Mouse (Mus musculus) intestine, embryonic 16.5 days (tissue): Measurements from ENCODE around the gene Rngtt. TPM values are rescaled to one million over a fixed set of nuclear protein-coding genes. Genes with fewer than 3 reads are reported as not detected.

Source experiments
- ATAC-seq: fragments of 200-750 bp; cut with Nextera tagmentation; 2 replicates; pipeline ENCODE4 v1.8.0; 2017; ENCODE audit warnings: moderate TSS enrichment, moderate library complexity
- H3K27ac ChIP-seq: fragments of 300-500 bp; sonication (generic); 2 replicates; pipeline ENCODE4 v1.5.1; 2014; ENCODE audit warnings: mild to moderate bottlenecking, low read length
- H3K27me3 ChIP-seq: fragments of 300-500 bp; sonication (generic); replicated peaks from 2 replicates; pipeline ENCODE4 v1.6.1; 2014; ENCODE audit warnings: low read length, control low read depth, mixed read lengths; ENCODE audit not compliant: control insufficient read depth, insufficient read depth
- H3K36me3 ChIP-seq: fragments of 300-500 bp; sonication (generic); 2 replicates; pipeline ENCODE4 v1.6.1; 2014; ENCODE audit warnings: low read length, control low read depth; ENCODE audit not compliant: control insufficient read depth, insufficient read depth
- H3K4me1 ChIP-seq: fragments of 300-500 bp; sonication (generic); 2 replicates; pipeline ENCODE4 v1.6.1; 2014; ENCODE audit warnings: low read length, control low read depth, mixed read lengths; ENCODE audit not compliant: control insufficient read depth, insufficient read depth
- H3K4me2 ChIP-seq: fragments of 300-500 bp; sonication (generic); 2 replicates; pipeline ENCODE4 v1.6.1; 2014; ENCODE audit warnings: low read depth, low read length, control low read depth
- H3K4me3 ChIP-seq: fragments of 300-500 bp; sonication (generic); 2 replicates; pipeline ENCODE4 v1.5.1; 2014; ENCODE audit warnings: mild to moderate bottlenecking, low read length
- H3K9ac ChIP-seq: fragments of 300-500 bp; sonication (generic); 2 replicates; pipeline ENCODE4 v1.6.1; 2014; ENCODE audit warnings: low read depth, low read length
- H3K9me3 ChIP-seq: fragments of 300-500 bp; sonication (generic); 2 replicates; pipeline ENCODE4 v1.6.1; 2016; ENCODE audit warnings: low read length, control low read depth; ENCODE audit not compliant: control insufficient read depth
- WGBS: fragments of 180-500 bp; shearing (Covaris S2); extraction: QIAGEN DNeasy Blood & Tissue Kit; methylation state at CpG from one replicate; pipeline ENCODE4 v1.1.7; 2014; 5-methylcytosine and 5-hydroxymethylcytosine counted together
- polyA plus RNA-seq: library from polyadenylated mRNA; unstranded; fragments of >200 nt; fragmentation: Nextera tagmentation; extraction: Ambion mirVana; gene quantifications from 2 replicates; pipeline ENCODE4 v1.2.1, GENCODE M21; 2015

Rngtt gene
- polyA plus RNA-seq: 15.9 and 16.3 TPM in 2 replicates

DNA sequence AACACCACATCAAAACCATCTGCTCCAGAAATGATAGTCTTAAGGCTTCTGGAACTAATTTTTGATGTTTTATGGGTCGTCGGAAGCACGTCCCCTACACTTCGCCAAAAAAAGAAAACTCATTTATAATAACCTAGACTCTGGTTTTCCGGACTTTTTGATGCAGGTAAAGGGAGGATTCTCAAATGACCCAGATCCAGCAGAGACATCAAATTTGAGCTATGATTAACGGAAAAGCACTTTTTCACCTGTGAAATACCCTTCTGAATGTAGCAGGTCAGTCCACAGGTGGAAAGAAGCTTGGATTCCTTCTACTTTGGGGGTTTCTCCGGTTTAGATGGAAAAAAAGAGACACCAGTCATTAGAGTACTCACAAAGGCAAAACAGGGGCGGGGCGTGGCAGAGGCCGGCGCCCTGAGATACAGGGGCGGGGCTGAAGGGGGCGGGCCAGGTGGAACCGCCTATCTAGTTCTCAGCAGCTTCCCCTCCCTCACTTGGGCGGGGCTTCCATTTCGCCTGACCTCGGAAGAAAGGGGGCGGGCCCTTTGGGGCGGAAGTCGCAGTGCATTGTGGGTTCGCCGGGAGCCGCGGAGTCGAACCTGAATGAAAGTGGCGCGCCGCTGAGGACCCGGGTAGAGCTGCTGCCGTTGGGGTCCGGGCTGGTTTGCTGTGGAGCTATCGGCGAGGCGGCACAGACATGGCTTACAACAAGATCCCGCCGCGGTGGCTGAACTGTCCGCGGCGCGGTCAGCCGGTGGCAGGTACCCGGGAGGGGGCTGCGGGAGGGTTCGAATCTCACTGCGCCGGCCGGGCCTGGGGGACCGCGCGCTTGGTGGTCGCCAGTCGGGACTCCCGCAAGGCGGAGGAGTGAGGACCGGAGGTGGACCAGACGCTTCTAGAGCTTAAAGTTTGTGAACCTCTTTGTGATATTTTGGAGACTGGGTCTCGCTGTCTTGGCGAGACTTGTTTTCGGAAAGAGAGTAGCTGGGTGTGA lies at the start of gene Rngtt:
TSS of gene Rngtt (plus strand) at position 548 of the 994 bp plus-strand sequence.
- 4% methylated on average over 55 of the region's 60 CpGs for WGBS

DNA sequence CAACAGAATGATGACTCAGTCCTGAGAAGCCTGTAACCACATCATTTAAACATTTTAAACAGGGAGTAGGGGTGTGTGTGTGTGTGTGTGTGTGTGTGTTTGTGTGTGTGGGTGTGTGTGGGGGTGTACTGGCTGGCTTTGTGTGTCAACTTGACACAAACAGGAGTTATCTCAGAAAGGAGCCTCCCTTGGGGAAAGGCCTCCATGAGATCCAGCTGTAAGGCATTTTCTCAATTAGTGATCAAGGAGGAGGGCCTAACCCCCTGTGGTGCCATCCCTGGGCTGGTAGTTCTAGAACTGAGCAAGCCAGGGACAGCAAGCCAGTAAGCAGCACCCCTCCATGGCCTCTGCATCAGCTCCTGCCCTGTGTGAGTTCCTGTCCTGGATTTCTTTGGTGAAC lies 49.8 kb upstream of the Rngtt start:
- no peaks in the 10 kb centered on the region for H3K9me3 ChIP-seq
- no peak overlapping the region for H3K4me3 ChIP-seq
- ATAC-seq: no peak
- H3K36me3 ChIP-seq: no peaks in the 10 kb centered on the region
- no peak overlapping the region for H3K27ac ChIP-seq
- no peak overlapping the region for H3K4me2 ChIP-seq
- H3K4me1 ChIP-seq: peaks cover 8% of the 10 kb centered on the region; the same call in 1 of the 2 replicates
- no peaks in the 10 kb centered on the region for H3K27me3 ChIP-seq
- H3K9ac ChIP-seq: no peak overlapping the region

More for the DNA sequence above, at the start of gene Rngtt:
- Histone ChIP-seq H3K27ac (peak within 1 kb of the TSS; percentile 41), H3K36me3 (no peaks in the 10 kb centered on the region), H3K4me1 (peaks cover 5% of the 10 kb centered on the region; the same call in 1 of the 2 replicates), H3K9ac (peak within 1 kb of the TSS; percentile 80), H3K4me3 (peak within 1 kb of the TSS; percentile 72), H3K27me3 (no peaks in the 10 kb centered on the region), H3K4me2 (peak within 1 kb of the TSS; percentile 82), H3K9me3 (no peaks in the 10 kb centered on the region)
- ATAC-seq: peak; percentile 97

DNA sequence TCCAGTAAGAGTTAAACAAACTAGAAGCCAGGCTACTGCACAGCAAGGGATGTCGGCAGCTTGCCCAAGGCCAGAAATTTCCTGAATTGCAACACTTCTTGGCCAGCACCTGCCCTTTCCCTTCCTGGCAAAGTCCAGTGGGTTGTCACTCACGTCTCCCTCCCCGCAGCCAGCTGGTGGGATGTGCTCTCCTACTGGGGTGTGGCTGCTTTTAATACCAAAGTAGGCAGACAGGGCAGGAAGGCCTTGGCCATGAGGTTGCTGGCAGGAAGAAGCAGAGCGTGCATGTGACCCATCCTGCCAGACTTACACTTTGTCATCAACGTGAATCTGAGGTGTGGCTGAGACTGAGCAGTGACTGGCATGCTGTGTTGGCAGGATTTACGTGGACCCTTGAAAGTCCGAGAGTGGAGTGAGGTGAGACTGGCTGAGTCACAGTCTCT lies 48.8 kb upstream of the Rngtt start:
- Histone ChIP-seq H3K4me2 (peak overlapping the region; percentile 6; the same call in 1 of the 2 replicates), H3K9me3 (no peaks in the 10 kb centered on the region), H3K4me3 (no peak overlapping the region), H3K9ac (0 out of 2 replicates have a peak overlapping the region, but pooled peaks have one; percentile 21), H3K36me3 (no peaks in the 10 kb centered on the region), H3K4me1 (peaks cover 8% of the 10 kb centered on the region; the same call in 1 of the 2 replicates), H3K27ac (peak overlapping the region; percentile 77), H3K27me3 (no peaks in the 10 kb centered on the region)
- peak; percentile 96 for ATAC-seq
- WGBS: 29% methylated on average over 7 of the region's 7 CpGs

DNA sequence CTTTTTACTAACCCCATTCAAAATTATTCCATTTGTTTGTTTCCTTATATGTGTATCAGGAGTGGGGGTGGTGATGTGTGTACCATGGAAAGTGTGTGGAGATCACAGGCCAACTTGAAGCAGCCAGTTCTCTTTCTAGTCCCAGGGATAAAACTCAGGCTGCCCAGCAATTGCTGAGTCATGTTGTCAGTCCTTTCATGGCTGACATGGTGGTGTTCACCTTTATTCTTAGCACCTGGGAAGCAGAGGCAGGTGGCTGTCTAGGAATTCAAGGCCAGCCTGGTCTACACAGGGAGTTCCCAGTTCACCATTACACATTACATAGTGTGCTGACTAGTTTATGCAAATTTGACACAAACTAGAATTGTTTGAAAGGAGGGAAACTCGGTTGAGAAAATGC lies 47.2 kb upstream of the Rngtt start:
- Histone ChIP-seq H3K4me2 (no peak overlapping the region), H3K27me3 (no peaks in the 10 kb centered on the region), H3K27ac (no peak overlapping the region), H3K9ac (no peak overlapping the region), H3K4me1 (peaks cover 6% of the 10 kb centered on the region; the same call in 1 of the 2 replicates), H3K36me3 (no peaks in the 10 kb centered on the region), H3K4me3 (no peak overlapping the region), H3K9me3 (no peaks in the 10 kb centered on the region)
- ATAC-seq: no peak
- WGBS: 76% methylated on average over 1 of the region's 1 CpGs

DNA sequence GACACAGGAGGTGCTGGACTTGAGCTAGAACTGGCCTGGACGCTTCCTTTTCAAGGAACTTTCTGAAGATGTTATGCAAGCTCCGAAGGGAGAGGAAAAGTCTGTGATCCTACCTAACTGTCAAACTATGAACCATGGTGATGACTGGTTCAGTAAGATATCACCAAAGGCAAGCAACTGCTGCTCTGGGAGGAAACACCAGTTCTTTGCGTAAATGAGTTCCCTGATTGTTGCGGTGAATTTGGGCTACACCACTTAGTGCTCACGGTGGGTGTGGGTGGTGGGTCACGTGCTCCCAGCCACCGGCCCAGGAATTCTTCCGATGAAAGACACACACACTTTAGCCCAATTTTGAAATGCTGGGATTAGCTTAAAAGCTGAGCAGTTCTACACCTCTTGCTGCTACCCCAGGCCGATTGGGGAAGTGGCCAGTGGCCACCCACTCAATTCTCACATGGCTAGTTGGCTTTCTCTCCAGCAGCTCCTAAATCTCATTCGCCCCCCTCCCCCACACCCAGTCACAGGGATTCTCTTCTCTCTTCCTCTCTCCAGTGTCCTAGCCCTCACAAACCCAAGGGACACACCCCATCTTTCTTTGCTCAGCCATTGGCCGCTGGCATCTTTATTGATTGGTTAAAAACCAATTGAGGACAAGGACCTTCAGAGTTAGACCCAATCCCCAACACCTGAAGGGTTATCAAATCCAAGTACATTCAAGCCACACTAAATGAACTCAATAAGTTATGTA lies 45.0 kb upstream of the Rngtt start:
- peaks cover 6% of the 10 kb centered on the region; the same call in 1 of the 2 replicates for H3K4me1 ChIP-seq
- 85% methylated on average over 11 of the region's 11 CpGs for WGBS
- no peak overlapping the region for H3K9ac ChIP-seq
- H3K27me3 ChIP-seq: no peaks in the 10 kb centered on the region
- no peaks in the 10 kb centered on the region for H3K9me3 ChIP-seq
- H3K4me3 ChIP-seq: no peak overlapping the region
- H3K4me2 ChIP-seq: no peak overlapping the region
- H3K27ac ChIP-seq: no peak overlapping the region
- no peak for ATAC-seq
- H3K36me3 ChIP-seq: no peaks in the 10 kb centered on the region

DNA sequence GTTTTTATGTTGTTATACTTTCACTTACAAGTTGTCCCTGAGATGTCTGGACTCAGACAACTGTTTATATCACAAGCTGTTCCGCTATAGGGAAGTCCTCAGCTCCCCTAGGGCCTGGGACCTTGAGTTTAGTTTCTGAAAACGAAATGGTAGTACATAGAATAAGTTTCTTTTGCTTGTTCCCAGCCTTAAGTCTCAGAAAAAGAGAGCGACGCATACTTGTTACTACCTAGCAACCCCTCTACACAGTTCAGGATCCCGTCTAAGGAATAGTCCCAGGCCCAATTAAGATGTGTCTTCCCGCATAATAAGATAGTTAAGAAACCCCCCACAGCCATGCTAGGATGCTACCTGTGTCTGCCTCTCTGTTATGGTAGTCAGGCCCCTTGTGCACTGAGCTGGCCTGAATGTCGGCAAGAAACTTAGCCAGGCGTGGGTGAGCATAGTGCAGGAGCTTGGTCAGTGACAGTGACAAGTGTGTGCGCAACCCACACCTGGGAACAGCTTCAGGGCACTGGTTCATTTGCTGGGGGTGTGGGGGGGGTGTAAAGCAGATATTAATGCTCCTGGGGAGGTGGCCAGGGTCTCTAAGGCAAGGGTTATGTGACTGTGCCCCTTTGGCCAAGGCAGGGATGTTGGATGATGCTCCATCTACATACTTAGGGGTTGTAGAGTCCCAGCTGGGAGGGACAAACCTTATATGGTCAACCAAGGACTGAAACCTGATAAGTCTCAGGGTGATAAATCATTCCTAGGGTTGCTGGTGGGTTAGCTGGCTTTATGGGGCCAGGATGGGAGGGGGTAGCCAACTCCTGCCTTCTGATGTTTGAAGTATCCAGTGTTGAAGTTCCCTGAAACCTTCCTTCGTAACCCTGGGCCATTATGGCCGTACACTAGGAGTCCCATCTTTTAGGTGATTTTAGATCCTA lies 39.5 kb upstream of the Rngtt start:
- no peak overlapping the region for H3K9ac ChIP-seq
- no peaks in the 10 kb centered on the region for H3K27me3 ChIP-seq
- no peaks in the 10 kb centered on the region for H3K9me3 ChIP-seq
- H3K36me3 ChIP-seq: no peaks in the 10 kb centered on the region
- WGBS: 80% methylated on average over 11 of the region's 11 CpGs
- no peaks in the 10 kb centered on the region for H3K4me1 ChIP-seq
- no peak overlapping the region for H3K4me2 ChIP-seq
- ATAC-seq: no peak
- H3K27ac ChIP-seq: no peak overlapping the region
- no peak overlapping the region for H3K4me3 ChIP-seq

DNA sequence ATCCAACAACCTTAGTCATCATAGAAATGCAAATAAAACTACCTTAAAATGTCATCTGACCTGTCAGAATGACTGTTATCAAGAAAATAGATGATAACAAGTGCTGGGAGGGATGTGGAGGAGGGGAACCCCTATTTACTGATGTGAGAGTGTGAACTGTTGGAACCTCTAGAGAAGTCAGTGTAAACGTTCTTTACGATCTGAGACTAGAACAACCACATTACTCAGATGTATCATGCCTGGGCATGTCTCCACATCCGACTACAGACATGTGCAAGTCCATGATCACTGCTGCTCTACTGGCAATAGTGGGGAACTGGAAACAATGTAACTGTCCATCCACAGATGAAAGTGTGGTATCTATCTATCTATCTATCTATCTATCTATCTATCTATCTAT lies 36.7 kb upstream of the Rngtt start:
- H3K9me3 ChIP-seq: no peaks in the 10 kb centered on the region
- no peak overlapping the region for H3K4me3 ChIP-seq
- no peaks in the 10 kb centered on the region for H3K27me3 ChIP-seq
- ATAC-seq: no peak
- H3K4me2 ChIP-seq: no peak overlapping the region
- no peak overlapping the region for H3K27ac ChIP-seq
- H3K4me1 ChIP-seq: no peaks in the 10 kb centered on the region
- no peak overlapping the region for H3K9ac ChIP-seq
- no peaks in the 10 kb centered on the region for H3K36me3 ChIP-seq
- WGBS: 58% methylated on average over 3 of the region's 3 CpGs

DNA sequence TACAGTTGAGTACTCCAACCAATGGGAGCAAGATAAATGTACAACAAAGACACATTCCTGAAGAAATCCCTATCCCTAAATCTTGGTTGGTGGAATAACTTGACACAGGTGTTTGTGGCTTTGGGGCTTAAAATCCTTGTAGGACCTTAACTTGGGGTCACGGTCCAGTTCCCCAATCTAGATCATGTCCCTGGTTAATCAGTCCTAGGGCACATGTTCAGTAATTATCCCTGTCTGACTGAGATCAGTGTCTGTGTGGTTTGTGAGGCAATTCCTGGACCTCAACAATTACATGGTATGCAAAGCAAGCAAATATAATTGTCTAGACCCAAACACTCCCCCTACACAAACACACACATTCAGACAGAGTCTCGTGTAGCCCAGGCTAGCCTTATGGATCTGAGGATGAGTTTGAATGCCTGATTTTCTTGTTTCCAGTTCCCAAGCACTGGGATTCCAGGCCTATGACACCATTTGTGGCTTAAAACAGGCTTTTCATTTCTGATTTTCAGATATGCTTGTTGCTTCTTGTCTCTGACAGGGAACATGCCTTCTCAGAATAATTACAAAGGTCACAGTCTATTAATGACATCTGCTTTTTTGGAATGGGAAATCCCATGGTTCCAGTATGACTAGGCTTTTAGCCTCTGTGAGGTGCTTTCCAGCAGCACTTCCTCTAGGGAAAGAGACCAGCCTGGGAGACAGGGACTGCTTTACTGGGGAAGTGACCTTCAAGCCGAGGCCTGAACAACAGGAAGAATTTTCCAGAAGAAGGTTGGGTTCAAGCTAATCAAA lies 28.0 kb upstream of the Rngtt start:
- Histone ChIP-seq H3K9ac (no peak overlapping the region), H3K36me3 (no peaks in the 10 kb centered on the region), H3K4me3 (no peak overlapping the region), H3K4me1 (no peaks in the 10 kb centered on the region), H3K4me2 (no peak overlapping the region), H3K9me3 (no peaks in the 10 kb centered on the region), H3K27ac (no peak overlapping the region), H3K27me3 (no peaks in the 10 kb centered on the region)
- peak; percentile 56; the same call in 1 of the 2 replicates for ATAC-seq
- 71% methylated on average over 3 of the region's 3 CpGs for WGBS
